Mouse (Mus musculus) hindbrain, embryonic 11.5 days (tissue): Measurements from ENCODE around the gene Mtg2. TPM values are rescaled to one million over a fixed set of nuclear protein-coding genes. Genes with fewer than 3 reads are reported as not detected.

ENCODE experiments used
- ATAC-seq: fragments of 200-750 bp; cut with Nextera tagmentation; 2 replicates; pipeline ENCODE4 v1.8.0; 2017; ENCODE audit warnings: mild to moderate bottlenecking, moderate TSS enrichment, moderate library complexity; ENCODE audit not compliant: low FRiP score
- DNase-seq: peaks from one replicate; pipeline ENCODE4 v3.0.0-alpha.2; 2015; ENCODE audit warnings: low spot score
- H3K27ac ChIP-seq: fragments of 300-500 bp; sonication (generic); 2 replicates; pipeline ENCODE4 v1.5.1; 2014; ENCODE audit warnings: mild to moderate bottlenecking, low read depth, low read length
- H3K27me3 ChIP-seq: fragments of 300-500 bp; sonication (generic); 2 replicates; pipeline ENCODE4 v1.6.1; 2014; ENCODE audit warnings: mild to moderate bottlenecking, low read length, moderate library complexity, mixed read lengths; ENCODE audit not compliant: control insufficient read depth, insufficient read depth
- H3K36me3 ChIP-seq: fragments of 300-500 bp; sonication (generic); 2 replicates; pipeline ENCODE4 v1.6.1; 2014; ENCODE audit warnings: mild to moderate bottlenecking, low read length, moderate library complexity, mixed read lengths; ENCODE audit not compliant: control insufficient read depth, insufficient read depth
- H3K4me1 ChIP-seq: fragments of 300-500 bp; sonication (generic); replicated peaks from 2 replicates; pipeline ENCODE4 v1.6.1; 2014; ENCODE audit warnings: low read length, mixed read lengths; ENCODE audit not compliant: control insufficient read depth, insufficient read depth
- H3K4me2 ChIP-seq: fragments of 300-500 bp; sonication (generic); replicated peaks from 2 replicates; pipeline ENCODE4 v1.6.1; 2014; ENCODE audit warnings: mild to moderate bottlenecking, low read depth, low read length
- H3K4me3 ChIP-seq: fragments of 300-500 bp; sonication (generic); 2 replicates; pipeline ENCODE4 v1.5.1; 2014; ENCODE audit warnings: low read depth, low read length
- H3K9ac ChIP-seq: fragments of 300-500 bp; sonication (generic); 2 replicates; pipeline ENCODE4 v1.6.1; 2014; ENCODE audit warnings: low read depth, low read length
- H3K9me3 ChIP-seq: fragments of 300-500 bp; sonication (generic); 2 replicates; pipeline ENCODE4 v1.6.1; 2016; ENCODE audit warnings: low read length; ENCODE audit not compliant: control insufficient read depth
- WGBS: fragments of 180-500 bp; shearing (Covaris S2); extraction: QIAGEN DNeasy Blood & Tissue Kit; methylation state at CpG from one replicate; pipeline ENCODE4 v1.1.7; 2014; 5-methylcytosine and 5-hydroxymethylcytosine counted together
- polyA plus RNA-seq: library from polyadenylated mRNA; unstranded; fragments of >200 nt; fragmentation: Nextera tagmentation; extraction: Ambion mirVana; gene quantifications from 2 replicates; pipeline ENCODE4 v1.2.1, GENCODE M21; 2014

The Mtg2 gene
- polyA plus RNA-seq, 1 experiment from 2014 or later: 31.5 TPM

DNA sequence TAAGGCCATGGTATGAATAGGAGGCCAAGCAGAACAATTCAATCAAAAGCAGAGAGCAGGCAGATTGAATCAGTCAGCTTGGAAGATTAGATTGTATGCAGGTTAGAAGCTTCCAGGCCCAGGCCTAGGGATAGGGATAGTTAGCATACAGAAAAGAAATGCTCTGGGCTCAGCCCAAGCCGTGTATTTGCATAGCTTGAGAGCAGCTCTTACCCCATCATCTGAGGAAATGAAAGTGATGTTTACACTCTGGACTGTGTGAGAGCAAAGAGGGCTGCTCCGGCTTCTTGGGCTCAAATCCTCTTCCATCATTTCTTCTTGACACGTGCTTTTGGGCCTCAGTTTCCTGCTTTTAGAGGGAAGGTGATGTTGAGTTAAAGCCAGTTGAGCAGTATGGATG is 22.8 kb upstream of the Mtg2 start:
- H3K9me3 ChIP-seq: no peaks in the 10 kb centered on the region
- peaks cover 12% of the 10 kb centered on the region for H3K4me1 ChIP-seq
- ATAC-seq (no peak), DNase-seq (no peak)
- no peak overlapping the region for H3K4me3 ChIP-seq
- H3K27me3 ChIP-seq: no peaks in the 10 kb centered on the region
- no peak overlapping the region for H3K27ac ChIP-seq
- H3K36me3 ChIP-seq: no peaks in the 10 kb centered on the region
- no peak overlapping the region for H3K4me2 ChIP-seq
- WGBS: 95% methylated on average over 3 of the region's 3 CpGs
- no peak overlapping the region for H3K9ac ChIP-seq

GRCm38 (mm10) chr2:180047980-180048635 is 22.3 kb upstream of the Mtg2 start:
- DNase-seq (no peak), ATAC-seq (no peak)
- Histone ChIP-seq H3K27me3 (no peaks in the 10 kb centered on the region), H3K4me1 (peaks cover 12% of the 10 kb centered on the region), H3K9me3 (no peaks in the 10 kb centered on the region), H3K27ac (no peak overlapping the region), H3K4me3 (no peak overlapping the region), H3K4me2 (no peak overlapping the region), H3K36me3 (no peaks in the 10 kb centered on the region), H3K9ac (no peak overlapping the region)
- WGBS: 95% methylated on average over 18 of the region's 18 CpGs

- H3K9me3 ChIP-seq: no peaks in the 10 kb centered on the region
These were observed 19.4 kb upstream of the Mtg2 start for GRCm38 (mm10) chr2:180050986-180051385.

GRCm38 (mm10) chr2:180051986-180052733 is 18.2 kb upstream of the Mtg2 start:
- 0 out of 2 replicates have a peak, but pooled peaks cover 5% of the 10 kb centered on the region for H3K36me3 ChIP-seq
- 87% methylated on average over 14 of the region's 14 CpGs for WGBS
- 0 out of 2 replicates have a peak, but pooled peaks cover 2% of the 10 kb centered on the region for H3K4me1 ChIP-seq
- no peaks in the 10 kb centered on the region for H3K27me3 ChIP-seq
- no peak overlapping the region for H3K4me2 ChIP-seq
- no peak overlapping the region for H3K4me3 ChIP-seq
- H3K9ac ChIP-seq: no peak overlapping the region
- DNase-seq (peak; percentile 38), ATAC-seq (peak; percentile 37; the same call in 1 of the 2 replicates)
- no peak overlapping the region for H3K27ac ChIP-seq
- H3K9me3 ChIP-seq: no peaks in the 10 kb centered on the region

More at GRCm38 (mm10) chr2:180050986-180051385, 19.4 kb upstream of the Mtg2 start:
- 0 out of 2 replicates have a peak, but pooled peaks cover 5% of the 10 kb centered on the region for H3K36me3 ChIP-seq
- no peak overlapping the region for H3K27ac ChIP-seq
- 0 out of 2 replicates have a peak, but pooled peaks cover 2% of the 10 kb centered on the region for H3K4me1 ChIP-seq
- H3K4me3 ChIP-seq: no peak overlapping the region
- no peak overlapping the region for H3K4me2 ChIP-seq
- no peak overlapping the region for H3K9ac ChIP-seq
- WGBS: 24% methylated on average over 5 of the region's 5 CpGs
- no peaks in the 10 kb centered on the region for H3K27me3 ChIP-seq
- ATAC-seq: peak; percentile 31; the same call in 1 of the 2 replicates
- DNase-seq: peak; percentile 87

DNA sequence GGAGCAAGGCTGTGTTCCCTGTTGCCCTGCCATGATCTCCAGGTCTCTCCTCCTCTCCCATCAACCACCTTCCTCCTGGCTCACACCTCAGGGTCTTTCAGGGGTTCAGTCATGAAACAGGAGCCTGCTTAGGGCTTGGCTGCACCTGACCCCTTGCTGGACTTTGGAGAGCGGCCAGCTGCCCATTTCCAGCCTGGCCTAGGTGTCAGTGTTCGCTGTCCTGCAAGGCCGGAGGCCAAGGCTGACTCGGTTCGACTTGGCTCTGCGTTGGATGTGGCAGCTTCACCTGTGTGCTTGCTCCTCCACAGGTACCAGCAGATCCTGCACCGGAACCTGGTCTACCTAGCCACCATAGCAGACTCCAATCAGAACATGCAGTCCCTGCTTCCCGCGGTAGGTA is 17.4 kb upstream of the Mtg2 start:
- ATAC-seq (no peak), DNase-seq (no peak)
- H3K4me3 ChIP-seq: no peak overlapping the region
- no peaks in the 10 kb centered on the region for H3K27me3 ChIP-seq
- WGBS: 98% methylated on average over 9 of the region's 9 CpGs
- no peak overlapping the region for H3K27ac ChIP-seq
- no peak overlapping the region for H3K4me2 ChIP-seq
- 0 out of 2 replicates have a peak, but pooled peaks cover 2% of the 10 kb centered on the region for H3K4me1 ChIP-seq
- no peaks in the 10 kb centered on the region for H3K9me3 ChIP-seq
- H3K9ac ChIP-seq: no peak overlapping the region
- 0 out of 2 replicates have a peak, but pooled peaks cover 9% of the 10 kb centered on the region for H3K36me3 ChIP-seq

DNA sequence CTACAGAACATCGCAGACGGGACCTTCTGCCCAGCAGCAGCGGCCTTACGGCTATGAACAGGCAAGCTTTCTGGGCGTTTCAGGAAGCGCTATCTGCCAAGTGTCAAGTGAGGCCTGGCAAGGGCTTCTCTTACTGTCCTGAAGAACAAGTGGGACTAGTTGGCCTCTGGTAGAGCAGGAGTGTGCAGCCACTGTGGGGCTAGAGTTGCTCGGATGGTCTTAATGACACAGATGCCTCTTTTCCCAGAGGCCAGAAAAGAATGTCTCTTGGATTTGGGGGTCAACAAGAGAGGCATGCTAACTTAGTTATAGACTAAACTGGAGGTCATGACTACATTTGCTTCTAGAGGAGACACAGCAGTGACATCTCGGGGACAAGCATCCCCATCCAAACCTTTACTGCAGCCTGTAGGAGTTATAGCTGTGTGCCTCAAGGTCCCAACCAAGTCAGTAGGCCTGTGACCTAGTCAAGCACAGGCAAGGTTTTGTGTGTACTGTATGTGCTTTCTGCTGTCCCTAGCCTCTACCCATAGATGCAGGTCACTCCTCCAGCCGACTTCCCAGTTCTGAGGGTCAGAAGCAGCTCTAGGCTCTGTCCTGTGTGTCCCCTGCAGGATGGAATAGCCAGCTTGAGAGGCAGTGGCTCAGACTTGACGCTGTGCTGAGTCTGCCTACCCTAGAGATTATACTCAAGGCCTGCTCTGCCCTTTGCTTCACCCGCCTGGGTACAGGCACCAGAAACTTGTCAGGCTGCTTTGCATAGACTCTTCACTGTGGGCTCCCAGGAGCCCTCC is 6.9 kb upstream of the Mtg2 start:
- 96% methylated on average over 11 of the region's 11 CpGs for WGBS
- H3K27me3 ChIP-seq: no peaks in the 10 kb centered on the region
- no peak overlapping the region for H3K27ac ChIP-seq
- DNase-seq (no peak), ATAC-seq (no peak)
- no peaks in the 10 kb centered on the region for H3K9me3 ChIP-seq
- no peak overlapping the region for H3K4me2 ChIP-seq
- H3K9ac ChIP-seq: no peak overlapping the region
- H3K4me1 ChIP-seq: no peaks in the 10 kb centered on the region
- H3K36me3 ChIP-seq: peaks cover 18% of the 10 kb centered on the region
- no peak overlapping the region for H3K4me3 ChIP-seq

- peak overlapping the region; percentile 86 for H3K4me2 ChIP-seq
- peak overlapping the region; percentile 69 for H3K4me3 ChIP-seq
- 37% methylated on average over 20 of the region's 20 CpGs for WGBS
- H3K27ac ChIP-seq: 0 out of 2 replicates have a peak overlapping the region, but pooled peaks have one; percentile 62
- H3K4me1 ChIP-seq: 0 out of 2 replicates have a peak, but pooled peaks cover 3% of the 10 kb centered on the region
- H3K36me3 ChIP-seq: no peaks in the 10 kb centered on the region
- DNase-seq: no peak
- H3K9ac ChIP-seq: peak overlapping the region; percentile 85
- H3K27me3 ChIP-seq: no peaks in the 10 kb centered on the region
- no peaks in the 10 kb centered on the region for H3K9me3 ChIP-seq
- peak; percentile 70 for ATAC-seq
These were observed 463 bp upstream of the Mtg2 start for GRCm38 (mm10) chr2:180069770-180070480.

DNA sequence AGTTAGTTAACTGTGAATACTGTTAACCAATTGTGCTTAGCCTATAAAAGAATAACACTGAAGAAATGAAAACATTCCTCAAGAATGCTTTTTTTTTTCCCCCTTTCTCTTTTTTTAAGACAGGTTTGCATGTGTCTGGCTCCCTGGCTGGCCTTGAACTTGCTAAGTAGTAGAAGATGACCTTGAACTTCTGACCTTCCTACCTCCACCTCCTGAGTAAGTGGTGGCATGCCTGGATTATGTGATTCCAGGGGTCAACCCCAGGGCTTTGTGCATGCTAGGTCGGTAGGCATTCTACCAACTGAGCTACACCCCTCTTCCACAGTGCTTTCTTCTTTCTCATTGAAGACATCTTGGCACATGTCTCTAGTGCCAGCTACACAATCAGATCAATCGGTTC is 1.3 kb downstream of the Mtg2 start:
- Histone ChIP-seq H3K4me2 (no peak overlapping the region), H3K9ac (no peak overlapping the region), H3K36me3 (no peaks in the 10 kb centered on the region), H3K4me3 (no peak overlapping the region), H3K27ac (no peak overlapping the region), H3K9me3 (no peaks in the 10 kb centered on the region), H3K27me3 (no peaks in the 10 kb centered on the region), H3K4me1 (0 out of 2 replicates have a peak, but pooled peaks cover 3% of the 10 kb centered on the region)
- WGBS: 93% methylated on average over 2 of the region's 2 CpGs
- no peak for ATAC-seq
- no peak for DNase-seq
